Mouse (Mus musculus) B cell, adult (primary cell): ENCODE data around the gene Vmn2r15. TPM values are rescaled to one million over a fixed set of nuclear protein-coding genes. Genes with fewer than 3 reads are reported as not detected.

Source experiments
- total RNA-seq: library from RNA; stranded (reverse); gene quantifications from 4 replicates; pipeline ENCODE4 v1.2.4, GENCODE M21; 2023; ENCODE audit not compliant: inconsistent age

The Vmn2r15 gene
- not detected in 4 replicates for total RNA-seq

GRCm38 (mm10) chr5:109297544-109297943 is at the start of gene Vmn2r15:
Vmn2r15 (minus strand) TSS chr5:109297644.

GRCm38 (mm10) chr5:109329862-109330261 is 32.4 kb upstream of the Vmn2r15 start, which contains the start of gene Vmn2r16:
Vmn2r16 (plus strand) TSS chr5:109330162.

Other genes with a start within 250 kb of the Vmn2r15 start
- gene Vmn2r11, start 238.1 kb downstream of the Vmn2r15 start, total RNA-seq, result not detected in 4 replicates
- gene Vmn2r12, start 199.7 kb downstream of the Vmn2r15 start, total RNA-seq, result not detected in 4 replicates
- not detected in 4 replicates for gene Vmn2r13, start 105.4 kb downstream of the Vmn2r15 start, total RNA-seq
- gene Vmn2r14, start 72.9 kb downstream of the Vmn2r15 start, total RNA-seq, result not detected in 4 replicates
- not detected in 4 replicates for gene Vmn2r16, start 32.5 kb upstream of the Vmn2r15 start, total RNA-seq
- not detected in 4 replicates for gene Vmn2r17, start 122.0 kb upstream of the Vmn2r15 start, total RNA-seq